Mouse (Mus musculus) ES-E14 (cell line): ENCODE data around the gene Get4.

Source experiments
- CHD2 ChIP-seq: IDR thresholded peaks from 2 replicates; pipeline ENCODE4 v1.6.1; 2014; ENCODE audit warnings: mild to moderate bottlenecking, low read depth, low read length, inconsistent platforms
- HCFC1 ChIP-seq: IDR thresholded peaks from 2 replicates; pipeline ENCODE4 v1.6.1; 2012; ENCODE audit warnings: low read length, inconsistent platforms, borderline replicate concordance; ENCODE audit not compliant: insufficient read depth
- MAFK ChIP-seq: IDR thresholded peaks from 2 replicates; pipeline ENCODE4 v1.6.1; 2014; ENCODE audit warnings: mild to moderate bottlenecking, low read depth, low read length, inconsistent platforms; ENCODE audit not compliant: insufficient read depth
- ZC3H11A ChIP-seq: IDR thresholded peaks from 2 replicates; pipeline ENCODE4 v1.6.1; 2012; ENCODE audit warnings: low read depth, mild to moderate bottlenecking, inconsistent platforms, low read length, borderline replicate concordance

DNA sequence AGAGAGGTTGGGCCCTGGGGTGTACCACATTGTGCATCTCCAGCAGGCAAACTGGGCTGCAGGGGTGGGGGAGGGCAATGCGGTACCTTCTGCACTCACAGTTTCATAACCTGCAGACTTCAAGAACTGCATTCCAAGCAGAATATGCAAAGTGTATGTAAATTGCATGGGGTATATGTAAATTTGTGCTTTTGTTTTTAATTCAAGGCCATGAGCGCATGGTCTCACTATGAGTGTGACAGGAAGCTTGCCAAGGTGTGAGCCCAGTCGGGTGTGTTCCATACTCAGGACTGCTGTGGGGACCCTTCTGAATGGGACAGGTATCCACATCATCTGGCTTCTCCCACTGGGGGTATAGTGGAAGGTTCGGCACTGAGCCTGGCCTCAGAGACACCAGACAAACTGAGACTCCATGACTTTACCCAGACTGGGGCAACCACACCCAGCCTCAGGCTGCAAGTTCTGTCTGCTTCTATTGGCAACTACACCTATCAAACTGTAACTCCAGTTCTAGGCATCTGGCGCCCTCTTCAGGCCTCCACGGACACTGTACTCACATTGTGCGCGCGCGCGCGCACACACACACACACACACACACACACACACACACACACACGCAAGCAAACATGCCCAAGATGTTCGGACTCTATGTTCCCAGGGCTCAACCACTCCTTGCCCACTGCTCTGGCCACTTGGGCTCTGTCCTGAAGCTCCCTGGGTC lies 31.5 kb downstream of the Get4 start:
- TF ChIP-seq HCFC1, result no peak
- TF ChIP-seq CHD2, result no peak
- TF ChIP-seq MAFK, result no peak
- no peak for TF ChIP-seq ZC3H11A
